Mouse (Mus musculus): ENCODE data around the gene Htra3. TPM values are rescaled to one million over a fixed set of nuclear protein-coding genes. Genes with fewer than 3 reads are reported as not detected.

Htra3 gene
- polyA plus RNA-seq, 1 experiment = 20.6 TPM

GRCm38 (mm10) chr5:35713649-35714354, 34.2 kb upstream of the Htra3 start:
- no peaks in the 10 kb centered on the region for H3K4me1 ChIP-seq (ENCODE audit: control insufficient read depth, insufficient read depth, insufficient read length)
- TF ChIP-seq POLR2A (IDR thresholded peaks at IDR 0.05; ENCODE audit: low read depth, low read length) (no peak), CTCF (IDR thresholded peaks at IDR 0.05; ENCODE audit: extremely low read depth, insufficient read depth, insufficient read length, insufficient replicate concordance) (peak; percentile 40; the same call in 1 of the 2 replicates)
- no peaks in the 10 kb centered on the region for H3K27me3 ChIP-seq (ENCODE audit: control insufficient read depth, insufficient read depth, low read length)
- DNase-seq (ENCODE audit: low read depth in 1 of 2, low spot score in 2 of 2) = peak in 1 of 2 experiments; percentile 16
- no peak overlapping the region for H3K27ac ChIP-seq (ENCODE audit: insufficient read depth, low read length)
- no peak overlapping the region for H3K4me3 ChIP-seq (ENCODE audit: extremely low read depth, insufficient read depth, insufficient read length)
- 63% methylated on average over 13 of the region's 13 CpGs for WGBS
- peaks cover 28% of the 10 kb centered on the region for H3K36me3 ChIP-seq (ENCODE audit: control insufficient read depth, insufficient read depth, low read length)

GRCm38 (mm10) chr5:35712517-35712916, 32.9 kb upstream of the Htra3 start:
- H3K36me3 ChIP-seq (ENCODE audit: control insufficient read depth, insufficient read depth, low read length) = peaks cover 27% of the 10 kb centered on the region
- DNase-seq (ENCODE audit: low read depth in 1 of 2, low spot score in 2 of 2) = no peak
- no peak overlapping the region for H3K4me3 ChIP-seq (ENCODE audit: extremely low read depth, insufficient read depth, insufficient read length)
- no peaks in the 10 kb centered on the region for H3K4me1 ChIP-seq (ENCODE audit: control insufficient read depth, insufficient read depth, insufficient read length)
- no peak overlapping the region for H3K27ac ChIP-seq (ENCODE audit: insufficient read depth, low read length)
- no peaks in the 10 kb centered on the region for H3K27me3 ChIP-seq (ENCODE audit: control insufficient read depth, insufficient read depth, low read length)
- WGBS = 90% methylated on average over 5 of the region's 5 CpGs
- no peak for TF ChIP-seq POLR2A (IDR thresholded peaks at IDR 0.05; ENCODE audit: low read depth, low read length)
- no peak for TF ChIP-seq CTCF (IDR thresholded peaks at IDR 0.05; ENCODE audit: extremely low read depth, insufficient read depth, insufficient read length, insufficient replicate concordance)

GRCm38 (mm10) chr5:35710931-35711330, 31.3 kb upstream of the Htra3 start:
- TF ChIP-seq POLR2A (IDR thresholded peaks at IDR 0.05; ENCODE audit: low read depth, low read length) (no peak), CTCF (IDR thresholded peaks at IDR 0.05; ENCODE audit: extremely low read depth, insufficient read depth, insufficient read length, insufficient replicate concordance) (no peak)
- Histone ChIP-seq H3K4me3 (ENCODE audit: extremely low read depth, insufficient read depth, insufficient read length) (no peak overlapping the region), H3K4me1 (ENCODE audit: control insufficient read depth, insufficient read depth, insufficient read length) (no peaks in the 10 kb centered on the region), H3K27ac (ENCODE audit: insufficient read depth, low read length) (no peak overlapping the region), H3K36me3 (ENCODE audit: control insufficient read depth, insufficient read depth, low read length) (peaks cover 28% of the 10 kb centered on the region), H3K27me3 (ENCODE audit: control insufficient read depth, insufficient read depth, low read length) (no peaks in the 10 kb centered on the region)
- no peak for DNase-seq (ENCODE audit: low read depth in 1 of 2, low spot score in 2 of 2)
- WGBS = 88% methylated on average over 3 of the region's 3 CpGs

- no peak for DNase-seq (ENCODE audit: low read depth in 1 of 2, low spot score in 2 of 2)
- no peak for TF ChIP-seq CTCF (IDR thresholded peaks at IDR 0.05; ENCODE audit: extremely low read depth, insufficient read depth, insufficient read length, insufficient replicate concordance)
- WGBS = 75% methylated on average over 3 of the region's 3 CpGs
- Histone ChIP-seq H3K4me1 (ENCODE audit: control insufficient read depth, insufficient read depth, insufficient read length) (no peaks in the 10 kb centered on the region), H3K27ac (ENCODE audit: insufficient read depth, low read length) (no peak overlapping the region), H3K27me3 (ENCODE audit: control insufficient read depth, insufficient read depth, low read length) (no peaks in the 10 kb centered on the region), H3K4me3 (ENCODE audit: extremely low read depth, insufficient read depth, insufficient read length) (no peak overlapping the region), H3K36me3 (ENCODE audit: control insufficient read depth, insufficient read depth, low read length) (peaks cover 26% of the 10 kb centered on the region)
Measured at GRCm38 (mm10) chr5:35710481-35710880, 30.9 kb upstream of the Htra3 start.

GRCm38 (mm10) chr5:35705411-35705810, 25.8 kb upstream of the Htra3 start:
- no peak overlapping the region for H3K27ac ChIP-seq (ENCODE audit: insufficient read depth, low read length)
- no peak for DNase-seq (ENCODE audit: low read depth in 1 of 2, low spot score in 2 of 2)
- peaks cover 24% of the 10 kb centered on the region for H3K36me3 ChIP-seq (ENCODE audit: control insufficient read depth, insufficient read depth, low read length)
- WGBS = 85% methylated on average over 3 of the region's 3 CpGs
- no peaks in the 10 kb centered on the region for H3K4me1 ChIP-seq (ENCODE audit: control insufficient read depth, insufficient read depth, insufficient read length)
- H3K27me3 ChIP-seq (ENCODE audit: control insufficient read depth, insufficient read depth, low read length) = no peaks in the 10 kb centered on the region
- no peak overlapping the region for H3K4me3 ChIP-seq (ENCODE audit: extremely low read depth, insufficient read depth, insufficient read length)
- TF ChIP-seq POLR2A (IDR thresholded peaks at IDR 0.05; ENCODE audit: low read depth, low read length) (no peak), CTCF (IDR thresholded peaks at IDR 0.05; ENCODE audit: extremely low read depth, insufficient read depth, insufficient read length, insufficient replicate concordance) (no peak)

- H3K36me3 ChIP-seq (ENCODE audit: control insufficient read depth, insufficient read depth, low read length) = peaks cover 24% of the 10 kb centered on the region
- H3K27me3 ChIP-seq (ENCODE audit: control insufficient read depth, insufficient read depth, low read length) = no peaks in the 10 kb centered on the region
- H3K4me3 ChIP-seq (ENCODE audit: extremely low read depth, insufficient read depth, insufficient read length) = no peak overlapping the region
- 91% methylated on average over 4 of the region's 4 CpGs for WGBS
- H3K4me1 ChIP-seq (ENCODE audit: control insufficient read depth, insufficient read depth, insufficient read length) = no peaks in the 10 kb centered on the region
- H3K27ac ChIP-seq (ENCODE audit: insufficient read depth, low read length) = no peak overlapping the region
- TF ChIP-seq POLR2A (IDR thresholded peaks at IDR 0.05; ENCODE audit: low read depth, low read length) (no peak), CTCF (IDR thresholded peaks at IDR 0.05; ENCODE audit: extremely low read depth, insufficient read depth, insufficient read length, insufficient replicate concordance) (no peak)
- no peak for DNase-seq (ENCODE audit: low read depth in 1 of 2, low spot score in 2 of 2)
Measured at GRCm38 (mm10) chr5:35703814-35704213, 24.2 kb upstream of the Htra3 start.

GRCm38 (mm10) chr5:35703183-35703582, 23.6 kb upstream of the Htra3 start:
- Histone ChIP-seq H3K36me3 (ENCODE audit: control insufficient read depth, insufficient read depth, low read length) (peaks cover 26% of the 10 kb centered on the region), H3K4me3 (ENCODE audit: extremely low read depth, insufficient read depth, insufficient read length) (no peak overlapping the region), H3K27ac (ENCODE audit: insufficient read depth, low read length) (no peak overlapping the region), H3K4me1 (ENCODE audit: control insufficient read depth, insufficient read depth, insufficient read length) (no peaks in the 10 kb centered on the region), H3K27me3 (ENCODE audit: control insufficient read depth, insufficient read depth, low read length) (no peaks in the 10 kb centered on the region)
- DNase-seq (ENCODE audit: low read depth in 1 of 2, low spot score in 2 of 2) = no peak
- TF ChIP-seq CTCF (IDR thresholded peaks at IDR 0.05; ENCODE audit: extremely low read depth, insufficient read depth, insufficient read length, insufficient replicate concordance) = no peak
- WGBS = 93% methylated on average over 8 of the region's 8 CpGs

All from spleen, adult 2 months (tissue).